Mouse (Mus musculus): ENCODE measurements around the gene Dvl3.

GRCm38 (mm10) chr16:20549161-20549560 lies 32.4 kb downstream of the Dvl3 start:
- TF ChIP-seq CTCF (IDR thresholded peaks at IDR 0.05; ENCODE audit: low read depth, low read length): no peak
- TF ChIP-seq POLR2AphosphoS5 (IDR thresholded peaks at IDR 0.05; ENCODE audit: insufficient replicate concordance, low read depth, low read length): no peak
- TF ChIP-seq GATA1 (IDR thresholded peaks at IDR 0.05; ENCODE audit: borderline replicate concordance, low read length): no peak
- TF ChIP-seq GATA2 (IDR thresholded peaks at IDR 0.05; ENCODE audit: borderline replicate concordance, low read depth, low read length): no peak
- no peak for TF ChIP-seq TAL1 (conservative IDR thresholded peaks at IDR 0.05; ENCODE audit: low read depth, low read length)
